Mouse (Mus musculus) mouse trophoblast stem cell (cell line): ENCODE measurements around the gene Mapkapk5.

ENCODE experiments used
- in situ Hi-C, 2 experiments: fragments of 300-500 bp; cut with MseI, MboI; formaldehyde crosslinking; loops; 2 replicates in 1 of 2; 3 replicates in 1 of 2; pipeline ENCODE4 v1.15.1; 2025

Gene Mapkapk5

GRCm38 (mm10) chr5:121545793-121546529, at the start of gene Mapkapk5:
Gene Mapkapk5, minus strand, starts transcription at chr5:121545905.
- in situ Hi-C loops: no loop called here

GRCm38 (mm10) chr5:121594714-121595313, 49.1 kb upstream of the Mapkapk5 start:
- in situ Hi-C loops: loop anchor here in 1 of 2 experiments (5.0 kb wide), 1 partner anchor 38 kb away; no protein-coding TSS in a partner anchor

DNA sequence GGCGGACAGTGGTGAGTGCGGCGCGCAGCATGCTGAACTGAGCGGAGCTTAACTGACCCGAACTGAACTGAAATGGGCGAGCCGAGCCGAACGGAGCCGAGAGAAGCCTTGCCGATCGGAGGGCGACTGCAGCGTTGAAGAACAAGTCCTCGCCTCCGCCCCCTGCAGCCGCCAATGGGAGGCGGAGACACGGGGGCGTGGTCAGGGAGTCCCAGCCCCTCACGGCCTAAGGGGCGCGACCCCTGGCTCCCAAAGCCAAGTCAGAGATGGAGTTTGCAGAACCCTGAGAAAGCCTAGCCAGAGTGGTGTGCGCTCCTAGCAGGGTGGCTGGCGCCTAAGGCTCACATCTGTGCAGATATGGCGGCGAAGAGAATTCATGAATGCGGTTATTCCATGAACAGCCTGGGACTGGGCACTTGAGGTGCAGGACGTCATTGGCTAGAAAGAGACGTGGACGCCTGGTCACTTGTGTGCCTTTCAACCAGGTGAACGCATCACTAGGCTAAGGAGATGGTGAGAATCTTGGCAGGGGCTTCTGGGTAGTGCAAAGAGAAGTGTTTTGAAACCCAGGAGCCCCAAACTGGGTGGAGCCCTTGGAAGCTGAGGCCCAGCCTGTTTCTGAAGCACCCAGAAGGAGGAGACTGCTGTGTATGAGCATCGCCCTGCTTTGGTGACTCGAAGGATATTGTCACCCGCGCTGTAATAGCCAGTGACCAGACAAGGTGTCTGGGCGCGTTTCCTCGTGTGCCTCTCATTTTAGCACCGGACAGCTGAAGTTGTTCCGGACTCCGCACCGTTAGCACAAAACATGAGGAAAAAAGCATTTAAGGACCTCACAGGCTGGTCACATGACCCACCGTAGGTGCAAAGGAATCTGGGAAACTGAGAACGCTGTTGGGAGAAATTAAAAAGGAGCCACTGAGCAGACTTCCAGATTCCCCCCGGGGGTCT, 48.0 kb upstream of the Mapkapk5 start, which contains the start of gene Aldh2:
Aldh2 (minus strand) TSS at position 374 of the 951 bp plus-strand sequence.
- in situ Hi-C loops: loop anchor here in 1 of 2 experiments (5.0 kb wide), 1 partner anchor 36 kb away; no protein-coding TSS in a partner anchor

GRCm38 (mm10) chr5:121592816-121593407, 47.2 kb upstream of the Mapkapk5 start:
- in situ Hi-C loops: loop anchor here in 1 of 2 experiments (5.0 kb wide), 1 partner anchor 36 kb away; no protein-coding TSS in a partner anchor

DNA sequence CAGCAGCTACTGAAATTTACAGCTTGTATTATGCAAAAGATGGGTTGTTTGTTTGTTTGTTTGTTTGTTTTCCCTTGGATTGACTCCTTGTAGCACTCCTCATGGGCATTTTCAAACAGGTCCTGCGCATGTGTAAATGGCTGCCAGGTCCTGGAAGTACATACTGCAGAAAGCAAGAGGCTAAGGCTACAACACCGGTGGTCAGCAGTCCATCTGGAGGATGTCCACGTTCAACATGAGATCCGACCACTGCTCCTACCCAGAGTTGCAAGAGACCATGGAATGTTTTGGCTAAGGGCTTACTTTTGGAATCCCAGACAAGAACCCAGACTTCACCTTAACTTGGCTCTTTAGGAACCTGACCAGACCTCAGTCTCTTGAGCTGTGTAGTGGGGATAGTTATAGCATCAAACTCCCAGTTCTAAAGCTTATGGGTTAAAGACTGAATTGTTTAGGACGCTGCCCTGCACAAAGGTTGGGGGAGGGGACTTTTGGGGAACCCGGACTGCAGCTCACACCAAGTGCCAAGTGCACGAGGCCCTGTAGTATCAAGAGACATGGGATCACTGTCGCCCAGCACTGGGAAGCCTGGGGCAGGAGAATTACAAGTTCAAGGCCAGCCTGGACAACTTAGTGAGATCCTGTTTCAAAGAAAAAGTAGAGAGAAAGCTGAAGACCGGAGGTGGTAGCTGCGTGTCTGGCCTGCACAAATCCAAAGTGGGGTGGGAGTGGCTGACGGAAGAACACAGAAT, 46.5 kb upstream of the Mapkapk5 start:
- in situ Hi-C loops: loop anchor here in 1 of 2 experiments (5.0 kb wide), 1 partner anchor 35 kb away; no protein-coding TSS in a partner anchor

- in situ Hi-C loops: loop anchor here in 1 of 2 experiments (5.0 kb wide), 1 partner anchor 34 kb away; no protein-coding TSS in a partner anchor
Measured at GRCm38 (mm10) chr5:121591417-121592063, 45.8 kb upstream of the Mapkapk5 start.

DNA sequence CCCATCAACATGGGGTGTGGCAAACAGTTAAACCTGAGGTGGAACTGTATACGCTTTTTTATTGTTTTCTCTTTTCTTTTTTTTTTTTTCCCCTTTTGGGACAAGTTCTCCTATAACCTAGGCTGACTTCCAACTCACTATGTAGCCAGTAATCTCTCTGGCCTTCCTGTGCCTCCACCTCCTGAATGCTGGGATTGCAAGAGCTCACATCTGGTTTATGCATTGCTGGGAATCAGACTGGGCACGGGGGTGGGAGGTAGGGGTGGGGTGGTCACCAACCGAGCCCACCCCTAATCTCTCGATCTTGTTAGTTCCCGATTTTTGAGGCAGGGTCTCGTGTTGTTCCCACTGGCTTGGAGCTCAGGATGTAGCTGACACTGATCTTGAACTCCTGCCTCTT, 44.2 kb upstream of the Mapkapk5 start:
- in situ Hi-C loops: loop anchor here in 1 of 2 experiments (5.0 kb wide), 1 partner anchor 33 kb away; no protein-coding TSS in a partner anchor

DNA sequence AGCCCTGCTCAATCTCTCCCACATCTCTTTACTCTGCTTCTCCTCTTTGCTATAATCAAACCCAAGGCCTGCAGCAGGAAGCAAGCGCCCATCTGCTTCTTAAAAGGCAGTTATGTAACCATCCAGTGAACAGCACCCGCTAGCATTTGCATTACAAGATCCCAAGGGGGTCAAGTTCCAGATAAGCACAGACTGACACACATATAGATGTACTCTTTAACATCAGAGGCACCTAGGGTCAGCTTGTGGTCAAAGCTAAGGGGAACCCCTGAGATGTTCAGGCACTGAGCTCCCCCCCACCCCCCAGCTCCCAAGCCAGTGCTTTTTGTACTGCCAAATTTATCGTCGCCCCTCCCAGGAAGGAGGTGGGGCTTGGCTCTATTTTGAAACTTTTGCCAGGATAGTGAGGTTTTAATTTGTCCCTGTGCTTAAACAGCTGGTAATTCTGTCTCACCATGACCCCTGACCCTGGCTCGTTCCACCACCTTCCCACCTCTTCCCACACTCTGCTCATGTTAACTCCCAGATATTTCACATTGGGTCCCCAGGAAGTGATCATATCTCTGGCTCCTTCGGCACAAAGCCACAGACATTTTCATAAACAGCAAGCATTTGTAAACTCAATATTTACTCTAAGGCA, 40.8 kb upstream of the Mapkapk5 start:
- in situ Hi-C loops: no loop called here

DNA sequence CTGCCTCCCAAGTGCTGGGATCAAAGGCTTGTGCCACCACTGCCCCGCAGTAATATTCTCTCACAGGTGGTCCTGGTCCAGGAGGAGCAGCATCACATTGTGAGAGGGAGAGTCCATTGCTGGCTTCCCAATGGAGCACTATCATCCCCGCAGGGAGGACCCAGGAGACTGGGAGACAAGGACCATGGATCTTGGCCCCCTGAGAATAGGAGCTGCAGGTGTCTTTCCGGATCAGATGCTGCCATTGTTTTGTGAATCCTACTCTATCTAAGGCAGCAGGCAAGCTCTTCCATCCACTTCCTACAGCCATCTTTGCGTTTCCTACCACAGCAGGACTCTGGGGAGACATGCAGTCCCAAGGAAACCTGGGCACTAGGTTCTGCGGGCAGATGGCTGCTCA, 40.0 kb upstream of the Mapkapk5 start:
- in situ Hi-C loops: no loop called here

GRCm38 (mm10) chr5:121585005-121585404, 39.3 kb upstream of the Mapkapk5 start:
- in situ Hi-C loops: no loop called here

DNA sequence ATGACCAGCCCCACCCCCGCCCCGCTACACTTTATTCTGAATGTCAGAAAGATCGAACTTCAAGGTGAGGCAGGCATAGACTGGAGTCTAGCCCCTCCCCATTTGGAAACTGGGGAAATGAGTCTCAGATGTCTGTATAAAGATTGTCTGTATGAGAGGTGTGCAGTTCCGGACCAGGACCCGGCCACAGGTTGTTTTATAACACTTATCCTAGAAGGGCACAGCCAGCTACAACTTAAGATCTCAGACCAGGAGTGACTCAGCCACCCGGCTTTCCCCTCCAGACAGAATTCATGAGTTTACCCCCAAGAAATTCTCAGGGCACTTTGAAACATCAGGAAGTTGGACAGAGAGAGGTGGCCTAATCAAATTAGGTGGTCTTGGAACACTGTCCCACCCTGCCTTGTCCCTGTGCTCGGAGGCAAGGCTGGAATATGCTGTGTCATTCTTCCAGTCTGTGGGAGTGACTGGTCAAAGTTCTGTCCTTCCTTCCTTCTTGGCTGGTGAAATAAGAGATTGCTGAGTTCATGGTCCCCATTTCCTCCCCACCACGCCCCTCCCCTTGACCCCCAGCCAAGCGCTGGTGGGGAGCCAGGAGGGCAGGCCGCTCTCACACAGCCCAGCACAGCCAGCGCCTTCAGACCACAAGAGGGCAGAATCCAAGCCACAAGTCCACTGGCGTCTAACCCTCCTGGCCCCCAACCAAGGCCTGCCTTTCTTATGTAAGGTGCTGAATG, 38.2 kb upstream of the Mapkapk5 start:
- in situ Hi-C loops: no loop called here

DNA sequence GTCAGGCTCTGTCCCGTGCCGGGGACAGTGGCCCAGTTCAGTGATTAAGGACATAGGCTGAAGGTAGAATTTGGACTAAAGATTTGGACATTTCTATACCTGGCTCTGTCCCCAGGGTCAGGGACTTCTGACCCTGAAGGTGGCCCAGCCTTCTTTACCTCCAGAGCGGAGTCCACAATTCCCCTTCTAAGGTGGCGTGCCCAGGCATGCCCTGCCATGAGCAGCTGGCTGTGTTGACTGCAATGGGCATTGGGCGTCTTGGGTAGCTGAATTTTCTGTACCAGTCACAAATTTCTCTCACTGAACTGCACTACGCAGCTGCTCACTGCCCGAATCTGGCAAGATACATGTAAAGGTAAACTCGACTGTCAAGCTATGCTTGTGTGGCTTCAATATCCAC, 36.2 kb upstream of the Mapkapk5 start:
- in situ Hi-C loops: no loop called here

GRCm38 (mm10) chr5:121576927-121577488, 31.3 kb upstream of the Mapkapk5 start:
- in situ Hi-C loops: no loop called here

- in situ Hi-C loops: no loop called here
Measured at GRCm38 (mm10) chr5:121575867-121576266, 30.2 kb upstream of the Mapkapk5 start.

- in situ Hi-C loops: no loop called here
Measured at GRCm38 (mm10) chr5:121574145-121574544, 28.4 kb upstream of the Mapkapk5 start.

- in situ Hi-C loops: no loop called here
Measured at GRCm38 (mm10) chr5:121570787-121571186, 25.1 kb upstream of the Mapkapk5 start.

- in situ Hi-C loops: loop anchor here in 1 of 2 experiments (5.0 kb wide), 1 partner anchor 32 kb away; no protein-coding TSS in a partner anchor
Measured at GRCm38 (mm10) chr5:121569881-121570420, 24.2 kb upstream of the Mapkapk5 start.
